Comparison of ENCODE assay signal across 36 mouse cellular contexts in the genomic region with DNA sequence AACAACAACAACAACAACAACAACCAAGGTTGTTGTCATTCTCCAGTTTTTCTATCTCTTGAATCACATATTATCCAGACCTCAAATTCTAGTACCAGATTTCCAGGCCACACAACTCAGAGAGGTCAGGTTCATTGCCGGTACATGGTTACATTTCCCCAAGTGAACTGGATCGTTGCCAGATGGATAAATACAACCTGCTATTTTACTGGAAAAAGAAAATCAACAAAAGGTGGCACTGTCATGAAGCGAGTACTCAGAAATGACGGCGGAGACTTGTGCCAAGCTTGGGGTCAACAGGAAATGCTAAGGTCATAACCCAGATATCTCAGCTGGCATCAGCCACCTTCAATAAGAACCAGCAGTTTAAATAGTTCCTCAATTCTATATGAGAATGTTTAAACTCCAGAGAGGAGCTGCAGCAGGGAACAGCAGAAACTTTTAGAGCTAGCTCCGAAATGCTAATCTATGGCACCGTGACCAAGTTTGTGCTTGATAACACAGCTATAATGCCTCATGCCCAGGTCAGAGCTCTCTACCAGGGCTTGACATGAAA. TPM values are rescaled to one million over a fixed set of nuclear protein-coding genes. Genes with fewer than 3 reads are reported as not detected.
DNase-seq lines count a peak whose midpoint lies in the region; ATAC-seq and TF ChIP-seq lines count a peak whose summit lies in the region.
"Had no signal": no experiment of that assay in that cellular context is flagged by ENCODE, and none has a peak within 500 bp of the region (broad histone marks: within the 10 kb centered on the region; RNA-seq: fewer than 3 reads in every experiment).

No protein-coding gene starts in this region.

- no peak overlapping the region for H3K27ac ChIP-seq in intestine, embryonic 15.5 days
- H3K27ac ChIP-seq in intestine, postnatal 0 days (ENCODE audit: low read depth, low read length): no peak overlapping the region
- H3K27ac ChIP-seq in lung, embryonic 14.5 days (ENCODE audit: low read depth): no peak overlapping the region
- H3K27ac ChIP-seq: embryonic facial prominence, embryonic 12.5 days; forebrain, embryonic 12.5 days; gastrocnemius, adult 2 months; hindbrain, embryonic 13.5 days; left cerebral cortex, adult 2 months; midbrain, embryonic 13.5 days had no signal

- WGBS in intestine, embryonic 15.5 days: 48% methylated on average over 7 of the region's 7 CpGs
- 42% methylated on average over 7 of the region's 7 CpGs for WGBS in intestine, postnatal 0 days
- 38% methylated on average over 7 of the region's 7 CpGs for WGBS in lung, embryonic 14.5 days

- no peak for TF ChIP-seq CTCF in intestine, postnatal 0 days (IDR thresholded peaks at IDR 0.05; ENCODE audit: low read depth)
- no peak for TF ChIP-seq CTCF in lung, embryonic 14.5 days (IDR thresholded peaks at IDR 0.05; ENCODE audit: low read depth)

- no peak overlapping the region for H3K4me2 ChIP-seq in intestine, embryonic 15.5 days (replicated peaks)
- no peak overlapping the region for H3K4me2 ChIP-seq in intestine, postnatal 0 days (replicated peaks; ENCODE audit: low read depth)
- H3K4me2 ChIP-seq in lung, embryonic 14.5 days: no peak overlapping the region
- H3K4me2 ChIP-seq: embryonic facial prominence, embryonic 12.5 days; forebrain, embryonic 12.5 days; heart, embryonic 12.5 days; hindbrain, embryonic 13.5 days; midbrain, embryonic 13.5 days had no signal

- no peaks in the 10 kb centered on the region for H3K4me1 ChIP-seq in intestine, embryonic 15.5 days (replicated peaks)
- no peaks in the 10 kb centered on the region for H3K4me1 ChIP-seq in intestine, postnatal 0 days (replicated peaks; ENCODE audit: control insufficient read depth, insufficient read depth, low read length)
- no peaks in the 10 kb centered on the region for H3K4me1 ChIP-seq in lung, embryonic 14.5 days (ENCODE audit: insufficient read depth)
- H3K4me1 ChIP-seq: embryonic facial prominence, embryonic 12.5 days; forebrain, embryonic 12.5 days; heart, embryonic 12.5 days; hindbrain, embryonic 13.5 days; megakaryocyte, embryonic 14.5 days; midbrain, embryonic 13.5 days had no signal

- H3K36me3 ChIP-seq in intestine, embryonic 15.5 days: no peaks in the 10 kb centered on the region
- no peaks in the 10 kb centered on the region for H3K36me3 ChIP-seq in intestine, postnatal 0 days (ENCODE audit: control insufficient read depth, insufficient read depth)
- H3K36me3 ChIP-seq in lung, embryonic 14.5 days (ENCODE audit: insufficient read depth): no peaks in the 10 kb centered on the region
- H3K36me3 ChIP-seq: embryonic facial prominence, embryonic 12.5 days; forebrain, embryonic 12.5 days; G1E; heart, embryonic 12.5 days; hindbrain, embryonic 13.5 days; midbrain, embryonic 13.5 days had no signal

- H3K9ac ChIP-seq in intestine, embryonic 15.5 days: no peak overlapping the region
- no peak overlapping the region for H3K9ac ChIP-seq in intestine, postnatal 0 days (ENCODE audit: low read depth, low read length)
- H3K9ac ChIP-seq in lung, embryonic 14.5 days: no peak overlapping the region
- H3K9ac ChIP-seq: embryonic facial prominence, embryonic 12.5 days; forebrain, embryonic 12.5 days; heart, embryonic 12.5 days; hindbrain, embryonic 13.5 days; midbrain, embryonic 13.5 days had no signal

- no peaks in the 10 kb centered on the region for H3K9me3 ChIP-seq in intestine, embryonic 15.5 days
- H3K9me3 ChIP-seq in intestine, postnatal 0 days (ENCODE audit: control insufficient read depth): no peaks in the 10 kb centered on the region
- H3K9me3 ChIP-seq in lung, embryonic 14.5 days (ENCODE audit: low read depth, low read length): no peaks in the 10 kb centered on the region
- H3K9me3 ChIP-seq: embryonic facial prominence, embryonic 12.5 days; forebrain, embryonic 12.5 days; G1E; heart, embryonic 12.5 days; hindbrain, embryonic 13.5 days; megakaryocyte, embryonic 14.5 days; midbrain, embryonic 13.5 days had no signal

- DNase-seq in lung, embryonic 14.5 days: peak; percentile 60
- DNase-seq in lung, postnatal 10 days: no peak
- no peak for DNase-seq in spleen, postnatal 4 days (ENCODE audit: low spot score in 2 of 2)
- DNase-seq: adrenal gland, adult 2 months; B cell, adult 2 months; cerebellum, adult 11 months; gastrocnemius, adult 2 months; kidney, adult 8-10 months; retina, postnatal 1 day; thymus, postnatal 25 days had no signal

- no peak overlapping the region for H3K4me3 ChIP-seq in intestine, embryonic 15.5 days (replicated peaks)
- H3K4me3 ChIP-seq in intestine, postnatal 0 days (ENCODE audit: low read depth, low read length): no peak overlapping the region
- no peak overlapping the region for H3K4me3 ChIP-seq in lung, embryonic 14.5 days (ENCODE audit: low read depth, low read length)
- H3K4me3 ChIP-seq: embryonic facial prominence, embryonic 12.5 days; erythroblast, embryonic 14.5 days; forebrain, embryonic 12.5 days; gastrocnemius, adult 2 months; heart, embryonic 12.5 days; hindbrain, embryonic 13.5 days; left cerebral cortex, adult 2 months; megakaryocyte, embryonic 14.5 days; midbrain, embryonic 13.5 days had no signal

- H3K27me3 ChIP-seq in intestine, embryonic 15.5 days (replicated peaks): no peaks in the 10 kb centered on the region
- H3K27me3 ChIP-seq in intestine, postnatal 0 days (replicated peaks; ENCODE audit: control insufficient read depth, insufficient read depth, low read length): no peaks in the 10 kb centered on the region
- no peaks in the 10 kb centered on the region for H3K27me3 ChIP-seq in lung, embryonic 14.5 days (ENCODE audit: insufficient read depth, low read length)
- H3K27me3 ChIP-seq: CH12.LX; embryonic facial prominence, embryonic 12.5 days; forebrain, embryonic 12.5 days; heart, embryonic 12.5 days; hindbrain, embryonic 13.5 days; megakaryocyte, embryonic 14.5 days; midbrain, embryonic 13.5 days had no signal

- ATAC-seq in intestine, embryonic 15.5 days: peak; percentile 31; the same call in 1 of the 2 replicates
- ATAC-seq in intestine, postnatal 0 days: no peak
- no peak for ATAC-seq in lung, embryonic 14.5 days (ENCODE audit: insufficient read depth)
- peak; percentile 52; the same call in 1 of the 2 replicates for ATAC-seq in common myeloid progenitor, adult 5-6 weeks (replicated peaks; ENCODE audit: low read depth, poor library complexity, severe bottlenecking)
- 0 out of 2 replicates have a peak, but pooled peaks have one; percentile 13 for ATAC-seq in neutrophil, adult 5-6 weeks (ENCODE audit: extremely low read depth, insufficient number of reproducible peaks, low FRiP score, poor library complexity, severe bottlenecking)
- ATAC-seq: midbrain, embryonic 13.5 days; Patski had no signal

RNA-seq across cellular contexts. Expression of gene Retnlb, which starts 4.7 kb away (rescaled TPM):
- not detected in 2 replicates for polyA plus RNA-seq in intestine, embryonic 15.5 days (2015; fragmentation: Nextera tagmentation; extraction: Ambion mirVana)
- polyA plus RNA-seq in intestine, postnatal 0 days (2015; fragmentation: Nextera tagmentation; extraction: Ambion mirVana): 0.17 TPM in 1 of 2 replicates, not detected in the other
- 0.83 and 1.5 TPM in 2 replicates for polyA plus RNA-seq in lung, embryonic 14.5 days (2014; fragmentation: Nextera tagmentation; extraction: Ambion mirVana)
- not detected in 2 replicates for total RNA-seq in common myeloid progenitor, adult 5-6 weeks (2017)
- total RNA-seq in neutrophil, adult 5-6 weeks (2017): 0.93 TPM in 1 of 2 replicates, not detected in the other
- total RNA-seq: adrenal gland, adult 2 months; adrenal gland, postnatal 4 days; CH12.LX; G1E; gastrocnemius, adult 2 months; heart, postnatal 25 days; layer of hippocampus, postnatal 10 days; left cerebral cortex, adult 2 months; left cerebral cortex, postnatal 36 days; monocyte, adult 5-6 weeks had no signal
- polyA plus RNA-seq: adrenal gland, adult 2 months; embryonic facial prominence, embryonic 12.5 days; erythroblast, embryonic 14.5 days; forebrain, embryonic 12.5 days; G1E; gonadal fat pad, adult 2 months; heart, embryonic 12.5 days; hindbrain, embryonic 13.5 days; limb, embryonic 14.5 days; liver, embryonic 16.5 days; midbrain, embryonic 13.5 days; neural tube, embryonic 11.5 days; Patski; spleen, adult 2 months; stomach, embryonic 14.5 days had no signal

RNA-seq across cellular contexts. Expression of gene Retnla, which starts 30.4 kb away (rescaled TPM):
- polyA plus RNA-seq in intestine, embryonic 15.5 days (2015; fragmentation: Nextera tagmentation; extraction: Ambion mirVana): not detected in 2 replicates
- polyA plus RNA-seq in intestine, postnatal 0 days (2015; fragmentation: Nextera tagmentation; extraction: Ambion mirVana): not detected in 2 replicates
- polyA plus RNA-seq in lung, embryonic 14.5 days (2014; fragmentation: Nextera tagmentation; extraction: Ambion mirVana): 0.46 and 0.67 TPM in 2 replicates
- total RNA-seq in common myeloid progenitor, adult 5-6 weeks (2017): not detected in 2 replicates
- not detected in 2 replicates for total RNA-seq in neutrophil, adult 5-6 weeks (2017)
- total RNA-seq: CH12.LX; G1E; layer of hippocampus, postnatal 10 days; left cerebral cortex, adult 2 months; left cerebral cortex, postnatal 36 days had no signal
- polyA plus RNA-seq: embryonic facial prominence, embryonic 12.5 days; erythroblast, embryonic 14.5 days; forebrain, embryonic 12.5 days; G1E; heart, embryonic 12.5 days; hindbrain, embryonic 13.5 days; limb, embryonic 14.5 days; liver, embryonic 16.5 days; midbrain, embryonic 13.5 days; neural tube, embryonic 11.5 days; Patski had no signal

RNA-seq across cellular contexts. Expression of gene Trat1, which starts 40.1 kb away (rescaled TPM):
- polyA plus RNA-seq in intestine, embryonic 15.5 days (2015; fragmentation: Nextera tagmentation; extraction: Ambion mirVana): 0.08 TPM in 1 of 2 replicates, not detected in the other
- polyA plus RNA-seq in intestine, postnatal 0 days (2015; fragmentation: Nextera tagmentation; extraction: Ambion mirVana): 0.13 and 0.33 TPM in 2 replicates
- not detected in 2 replicates for polyA plus RNA-seq in lung, embryonic 14.5 days (2014; fragmentation: Nextera tagmentation; extraction: Ambion mirVana)
- total RNA-seq in common myeloid progenitor, adult 5-6 weeks (2017): 0.18 and 7.4 TPM in 2 replicates
- 6.5 and 9.4 TPM in 2 replicates for total RNA-seq in neutrophil, adult 5-6 weeks (2017)
- total RNA-seq: adrenal gland, adult 2 months; adrenal gland, postnatal 4 days; CH12.LX; gastrocnemius, adult 2 months; heart, postnatal 25 days had no signal
- polyA plus RNA-seq: adrenal gland, adult 2 months; embryonic facial prominence, embryonic 12.5 days; erythroblast, embryonic 14.5 days; G1E; heart, embryonic 12.5 days; liver, embryonic 16.5 days; neural tube, embryonic 11.5 days; Patski had no signal

Comparison
In these comparisons a context has a peak if more than half of its experiments do, and no peak if none do; other contexts are left out.
1. ATAC-seq: peak in intestine, embryonic 15.5 days (single experiment), common myeloid progenitor, adult 5-6 weeks (single experiment) and neutrophil, adult 5-6 weeks (single experiment); none in intestine, postnatal 0 days (single experiment) and lung, embryonic 14.5 days (single experiment).